In genomic region chr15:68412156-68412555, GRCm38 (mm10) we compare ENCODE assay signal across 16 mouse cellular contexts.
"Had no signal": no experiment of that assay in that cellular context is flagged by ENCODE, and none has a peak within 500 bp of the region (broad histone marks: within the 10 kb centered on the region; RNA-seq: fewer than 3 reads in every experiment).

No protein-coding gene starts in this region.

- DNase-seq: kidney, postnatal 25 days; layer of hippocampus, adult 9-11 months; liver, embryonic 13.5 days; lung, adult 2 months; lung, postnatal 14 days; lung, postnatal 4 days; midbrain, embryonic 14.5 days; right cerebral cortex, adult 18-20 months; right cerebral cortex, postnatal 14 days; thymus, adult 18-20 months; thymus, postnatal 36 days had no signal

- H3K27ac ChIP-seq: kidney, postnatal 0 days; layer of hippocampus, adult 2 months; limb, embryonic 10.5 days; limb, embryonic 13.5 days; liver, embryonic 13.5 days had no signal

- H3K27me3 ChIP-seq: limb, embryonic 13.5 days; liver, embryonic 13.5 days had no signal

- H3K4me3 ChIP-seq: layer of hippocampus, adult 2 months; limb, embryonic 10.5 days; limb, embryonic 13.5 days; liver, embryonic 13.5 days had no signal

- H3K4me2 ChIP-seq: limb, embryonic 13.5 days; liver, embryonic 13.5 days; midbrain, embryonic 11.5 days had no signal

- H3K9ac ChIP-seq: limb, embryonic 13.5 days; liver, embryonic 13.5 days had no signal

- H3K9me3 ChIP-seq: limb, embryonic 10.5 days; limb, embryonic 13.5 days; liver, embryonic 13.5 days had no signal

- H3K4me1 ChIP-seq: limb, embryonic 10.5 days; liver, embryonic 13.5 days had no signal

- H3K36me3 ChIP-seq: limb, embryonic 10.5 days; limb, embryonic 13.5 days; liver, embryonic 13.5 days had no signal
